Comparison of ENCODE assay signal across 19 mouse cellular contexts in the genomic region with DNA sequence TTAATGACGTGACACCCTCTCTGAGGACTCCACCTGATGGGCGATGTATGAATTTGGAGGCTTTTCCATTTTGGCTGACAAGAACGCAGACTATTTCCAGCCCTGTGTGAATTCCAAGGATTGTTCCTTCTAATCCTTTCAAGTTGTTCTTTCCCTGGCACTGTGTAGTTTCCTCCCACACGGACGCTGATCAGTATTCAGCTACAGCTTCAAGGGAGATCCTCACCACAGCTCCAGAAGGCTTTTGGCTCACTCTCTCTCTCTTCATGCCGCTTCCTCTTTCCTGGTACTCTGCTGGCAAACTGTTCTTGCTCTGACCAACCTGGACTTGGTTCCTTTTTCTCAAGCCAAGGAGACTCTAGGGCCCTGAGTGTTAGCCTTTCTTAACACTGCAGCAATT. TPM values are rescaled to one million over a fixed set of nuclear protein-coding genes. Genes with fewer than 3 reads are reported as not detected.
DNase-seq lines count a peak whose midpoint lies in the region; TF ChIP-seq lines count a peak whose summit lies in the region.
"Had no signal": no experiment of that assay in that cellular context is flagged by ENCODE, and none has a peak within 500 bp of the region (broad histone marks: within the 10 kb centered on the region; RNA-seq: fewer than 3 reads in every experiment).

No protein-coding gene starts in this region.

- WGBS in olfactory bulb, adult 2 months: 18% methylated on average over 6 of the region's 6 CpGs

- peak; percentile 57 for DNase-seq in layer of hippocampus, adult 11-12 months (ENCODE audit: low spot score)
- no peak for DNase-seq in layer of hippocampus, postnatal 36 days
- DNase-seq in brain, adult 2 months (ENCODE audit: low read depth, low spot score): peak; percentile 89
- DNase-seq in frontal cortex, adult 2 months (ENCODE audit: extremely low spot score in 1 of 2, low spot score in 1 of 2): peak; percentile 60 to 83
- no peak for DNase-seq in retina, embryonic 14.5 days (ENCODE audit: low spot score)
- no peak for DNase-seq in yolk sac, embryonic 10.5 days (ENCODE audit: low spot score)
- DNase-seq: adrenal gland, postnatal 25 days; heart, adult 2 months; heart, postnatal 4 days; kidney, adult 11 months; thymus, postnatal 14 days had no signal

- H3K4me3 ChIP-seq in olfactory bulb, adult 2 months (ENCODE audit: insufficient read depth, low read depth, low read length): no peak overlapping the region
- H3K4me3 ChIP-seq: embryonic facial prominence, embryonic 15.5 days; heart, adult 2 months; limb, embryonic 15.5 days; lung, embryonic 15.5 days had no signal

- H3K4me1 ChIP-seq in olfactory bulb, adult 2 months (ENCODE audit: control insufficient read depth, insufficient read depth, low read length): no peaks in the 10 kb centered on the region
- H3K4me1 ChIP-seq: embryonic facial prominence, embryonic 15.5 days; limb, embryonic 15.5 days; lung, embryonic 15.5 days had no signal

- no peak for TF ChIP-seq CTCF in olfactory bulb, adult 2 months (IDR thresholded peaks at IDR 0.05; ENCODE audit: insufficient read depth, low read depth, low read length)

- no peak for TF ChIP-seq POLR2A in olfactory bulb, adult 2 months (IDR thresholded peaks at IDR 0.05; ENCODE audit: insufficient read depth, low read depth, low read length)

- peak overlapping the region; percentile 63 for H3K27ac ChIP-seq in olfactory bulb, adult 2 months (ENCODE audit: insufficient read depth, low read depth, low read length)
- H3K27ac ChIP-seq: embryonic facial prominence, embryonic 15.5 days; heart, adult 2 months; limb, embryonic 15.5 days; lung, embryonic 15.5 days had no signal

RNA-seq across cellular contexts. Expression of a gene that starts 5.7 kb away (rescaled TPM):
- not detected for total RNA-seq in layer of hippocampus, postnatal 36 days (2021)
- polyA plus RNA-seq in frontal cortex, adult 2 months (2012; rRNA removed): 0.12 TPM in 1 of 2 replicates, not detected in the other
- not detected in 2 replicates for polyA plus RNA-seq in olfactory bulb, adult 2 months (2012; ENCODE audit: insufficient read depth, insufficient read length, low replicate concordance, missing spikeins)
- total RNA-seq: adrenal gland, postnatal 25 days; CH12.LX; heart, adult 2 months; heart, postnatal 4 days; layer of hippocampus, adult 18-20 months; neutrophil, adult 5-6 weeks had no signal
- polyA plus RNA-seq: embryonic facial prominence, embryonic 15.5 days; forebrain, embryonic 16.5 days; lung, embryonic 15.5 days had no signal

RNA-seq across cellular contexts. Expression of a gene that starts 9.7 kb away (rescaled TPM):
- total RNA-seq in layer of hippocampus, postnatal 36 days (2021): 10 to 100 TPM; 66.1 to 69.9 TPM
- polyA plus RNA-seq in frontal cortex, adult 2 months (2012; rRNA removed): 35.0 and 37.6 TPM in 2 replicates
- polyA plus RNA-seq in olfactory bulb, adult 2 months (2012; ENCODE audit: insufficient read depth, insufficient read length, low replicate concordance, missing spikeins): 36.7 and 55.3 TPM in 2 replicates
- total RNA-seq: CH12.LX; neutrophil, adult 5-6 weeks had no signal

Comparison
In these comparisons a context has a peak if more than half of its experiments do, and no peak if none do; other contexts are left out.
1. DNase-seq: peak in layer of hippocampus, adult 11-12 months (single experiment), brain, adult 2 months (single experiment) and frontal cortex, adult 2 months (2 of 2); none in layer of hippocampus, postnatal 36 days (0 of 2), retina, embryonic 14.5 days (single experiment) and yolk sac, embryonic 10.5 days (single experiment).